Mouse (Mus musculus) CD8-positive naive resting alpha-beta T cell, adult 57 days (primary cell): ENCODE results near the gene Tmem207. TPM values are rescaled to one million over a fixed set of nuclear protein-coding genes. Genes with fewer than 3 reads are reported as not detected.

ENCODE experiments used
- total RNA-seq: library from RNA; stranded (reverse); gene quantifications from one replicate; pipeline ENCODE4 v1.2.4, GENCODE M21; 2023

The Tmem207 gene
- not detected for total RNA-seq

GRCm38 (mm10) chr16:26526669-26527068 lies at the start of gene Tmem207:
Tmem207 (minus strand) TSS chr16:26526769.

GRCm38 (mm10) chr16:26462835-26463234 lies 63.7 kb downstream of the Tmem207 start, which contains the start of gene Cldn16:
Cldn16 (plus strand) TSS chr16:26463135.

Other genes with a start within 250 kb of the Tmem207 start
- not detected for gene Cldn1, start 154.9 kb downstream of the Tmem207 start, total RNA-seq
- gene Cldn16, start 63.6 kb downstream of the Tmem207 start, total RNA-seq, result not detected
- gene Il1rap, start 54.9 kb upstream of the Tmem207 start, total RNA-seq, result 8.8 TPM